Mouse (Mus musculus) liver, embryonic 14.5 days (tissue): ENCODE results near the gene Rgs9bp. TPM values are rescaled to one million over a fixed set of nuclear protein-coding genes. Genes with fewer than 3 reads are reported as not detected.
"Not testable (repeated sequence)": the region's sequence is repeated elsewhere in the genome, so short reads cannot be mapped to it uniquely, and the experiment has no call there.

Experiments
- ATAC-seq: fragments of 200-750 bp; cut with Nextera tagmentation; 2 replicates; pipeline ENCODE4 v1.8.0; 2017; ENCODE audit warnings: moderate number of reproducible peaks, mild to moderate bottlenecking, moderate library complexity; ENCODE audit not compliant: insufficient read depth
- DNase-seq, 3 experiments: peaks; one replicate each; pipeline ENCODE4 v3.0.0-alpha.2; 2012 to 2013; ENCODE audit warnings: low read depth in 3 of 3, low spot score in 3 of 3
- H3K27ac ChIP-seq: fragments of 300-500 bp; sonication (generic); 2 replicates; pipeline ENCODE4 v1.5.1; 2014; ENCODE audit warnings: moderate library complexity, mild to moderate bottlenecking, control low read depth, inconsistent platforms
- H3K27me3 ChIP-seq: fragments of 300-500 bp; sonication (generic); 2 replicates; pipeline ENCODE4 v1.6.1; 2014; ENCODE audit warnings: mild to moderate bottlenecking, low read length, moderate library complexity; ENCODE audit not compliant: control insufficient read depth, insufficient read depth
- H3K36me3 ChIP-seq: fragments of 300-500 bp; sonication (generic); replicated peaks from 2 replicates; pipeline ENCODE4 v1.6.1; 2014; ENCODE audit warnings: low read depth; ENCODE audit not compliant: control insufficient read depth, insufficient read depth
- H3K4me1 ChIP-seq, 2 experiments: fragments of 200-500 bp in 1 of 2; fragments of 300-500 bp in 1 of 2; sonication (generic) in 1 of 2; replicated peaks; 2 replicates each; pipeline ENCODE4 v1.6.1; 2012 to 2014; ENCODE audit warnings: antibody characterized with exemption in 1 of 2, inconsistent platforms in 1 of 2, low read length in 1 of 2; ENCODE audit not compliant: control insufficient read depth in 2 of 2, insufficient read depth in 2 of 2
- H3K4me2 ChIP-seq: fragments of 300-500 bp; sonication (generic); 2 replicates; pipeline ENCODE4 v1.6.1; 2014; ENCODE audit warnings: low read depth, mild to moderate bottlenecking, control low read depth, moderate library complexity
- H3K4me3 ChIP-seq, 2 experiments: fragments of 200-500 bp in 1 of 2; fragments of 300-500 bp in 1 of 2; sonication (generic) in 1 of 2; 2 replicates each; pipeline ENCODE4 v1.5.1; 2012 to 2014; ENCODE audit warnings: low read depth in 2 of 2, low read length in 2 of 2, mild to moderate bottlenecking in 2 of 2, control low read depth in 1 of 2, inconsistent platforms in 1 of 2, moderate library complexity in 1 of 2; ENCODE audit not compliant: insufficient read depth in 1 of 2
- H3K9ac ChIP-seq: fragments of 300-500 bp; sonication (generic); replicated peaks from 2 replicates; pipeline ENCODE4 v1.6.1; 2014; ENCODE audit warnings: mild to moderate bottlenecking, control low read depth, moderate library complexity
- H3K9me3 ChIP-seq: fragments of 300-500 bp; sonication (generic); 2 replicates; pipeline ENCODE4 v1.6.1; 2016; ENCODE audit warnings: low read length, mixed read lengths; ENCODE audit not compliant: control insufficient read depth
- CTCF ChIP-seq: IDR thresholded peaks from 2 replicates; pipeline ENCODE4 v1.5.1; 2016; ENCODE audit warnings: antibody characterized with exemption, low read depth, control low read depth
- EP300 ChIP-seq: IDR thresholded peaks from 2 replicates; pipeline ENCODE4 v1.6.1; 2016; ENCODE audit warnings: antibody characterized with exemption, low read depth
- WGBS: fragments of 180-500 bp; shearing (Covaris S2); extraction: QIAGEN DNeasy Blood & Tissue Kit; methylation state at CpG from one replicate; pipeline ENCODE4 v1.1.7; 2014; ENCODE audit not compliant: insufficient replicate concordance; 5-methylcytosine and 5-hydroxymethylcytosine counted together
- polyA plus RNA-seq, 2 experiments: library from polyadenylated mRNA; depleted of rRNA in 1 of 2; stranded (reverse) in 1 of 2; unstranded in 1 of 2; fragments of >200 nt; fragmentation: Nextera tagmentation in 1 of 2; extraction: Ambion mirVana in 1 of 2; gene quantifications; 2 replicates each; pipeline versions ENCODE4 v1.2.1 to v1.2.3; 2012 to 2014

Rgs9bp gene
- polyA plus RNA-seq, 2 experiments: 0.05 to 0.11 TPM

DNA sequence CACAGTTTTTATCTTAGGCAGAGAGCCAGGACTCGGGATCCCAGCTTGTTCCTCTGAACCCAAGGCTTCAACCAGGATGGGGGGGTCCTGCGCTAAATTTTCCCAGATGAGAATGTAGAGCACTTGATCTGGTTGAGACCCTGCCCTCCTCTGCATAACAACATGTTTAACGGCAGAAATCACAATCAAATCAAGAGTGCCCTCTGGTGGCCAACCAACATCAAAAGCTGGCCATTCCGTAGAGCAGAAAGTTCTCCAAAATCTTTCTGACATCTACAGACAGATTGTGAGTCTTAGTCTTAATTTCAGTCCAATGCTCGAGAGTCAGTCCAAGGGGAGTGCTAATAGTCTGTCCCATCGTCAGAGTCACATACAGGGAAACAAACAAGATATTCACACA is 14.5 kb downstream of the Rgs9bp start:
- TF ChIP-seq CTCF: peak; percentile 60
- not testable (repeated sequence) for H3K27me3 ChIP-seq, H3K4me2 ChIP-seq, H3K9ac ChIP-seq, H3K27ac ChIP-seq, H3K36me3 ChIP-seq, H3K4me3 ChIP-seq, H3K9me3 ChIP-seq, DNase-seq, H3K4me1 ChIP-seq, ATAC-seq
- 15% methylated on average over 6 of the region's 6 CpGs for WGBS

DNA sequence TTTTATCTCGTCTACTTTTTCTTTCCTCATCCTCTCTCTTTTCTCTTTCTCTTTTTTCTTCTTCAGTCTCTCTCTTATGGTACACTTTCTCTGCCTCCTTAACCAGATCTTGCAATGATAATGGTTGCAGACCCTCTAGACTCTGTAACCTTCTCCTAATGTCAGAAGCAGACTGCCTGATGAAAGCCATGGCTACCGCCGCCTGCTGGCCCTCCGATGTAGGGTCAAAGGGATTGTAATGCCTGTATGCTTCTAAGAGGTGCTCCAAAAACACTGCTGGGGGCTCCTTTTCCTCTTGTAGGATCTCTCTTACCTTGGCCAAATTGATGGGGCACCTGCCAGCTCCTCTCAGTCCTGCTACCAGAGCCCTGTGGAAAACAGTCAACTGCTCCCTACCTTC is 15.7 kb downstream of the Rgs9bp start:
- not testable (repeated sequence) for H3K9ac ChIP-seq, ATAC-seq, H3K4me3 ChIP-seq, H3K27ac ChIP-seq, H3K4me1 ChIP-seq, H3K27me3 ChIP-seq, DNase-seq, H3K36me3 ChIP-seq, H3K4me2 ChIP-seq, H3K9me3 ChIP-seq
- whole genome bisulfite sequencing: 61% methylated on average over 4 of the region's 4 CpGs
- peak; percentile 65 for TF ChIP-seq CTCF

DNA sequence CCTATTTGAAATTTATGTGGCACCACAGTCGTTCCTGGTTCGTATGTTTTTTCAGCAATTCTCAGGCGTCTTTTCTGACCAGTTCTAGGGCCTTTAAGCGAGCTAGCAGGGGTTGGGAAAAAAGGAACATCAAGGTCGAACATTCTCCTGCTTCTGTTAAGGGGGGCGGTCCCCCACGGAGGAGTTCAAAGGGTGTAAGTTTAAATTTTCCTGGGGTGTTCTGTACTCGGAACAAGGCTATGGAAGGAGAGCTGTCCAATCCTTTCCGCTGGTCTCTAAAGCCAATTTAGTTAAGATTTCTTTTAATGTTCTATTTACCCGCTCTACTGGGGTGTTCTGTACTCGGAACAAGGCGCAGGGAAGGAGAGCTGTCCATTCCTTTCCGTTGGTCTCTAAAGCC is 19.4 kb downstream of the Rgs9bp start:
- WGBS: 76% methylated on average over 13 of the region's 13 CpGs

DNA sequence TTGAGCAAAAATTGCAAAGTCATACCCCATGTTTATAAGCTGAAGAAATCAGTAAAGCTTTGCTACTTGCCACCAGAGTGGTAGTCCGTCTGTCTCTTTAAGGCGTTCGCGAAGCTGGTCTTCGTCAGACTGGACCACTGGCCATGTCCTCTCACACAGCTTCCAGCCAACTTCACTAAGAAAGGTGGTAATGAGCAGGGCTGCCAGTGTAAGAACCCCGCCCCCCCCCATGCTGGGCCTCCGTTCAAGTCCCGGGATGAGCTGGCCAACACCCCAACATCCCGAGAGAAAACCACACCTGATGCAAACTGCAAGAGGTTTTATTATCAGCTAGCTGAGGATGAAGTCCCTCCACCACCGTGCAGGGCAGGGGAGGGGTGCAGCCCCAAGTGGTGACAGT is 20.5 kb downstream of the Rgs9bp start:
- peaks cover 22 to 30% of the 10 kb centered on the region in 2 experiments for H3K4me1 ChIP-seq
- H3K36me3 ChIP-seq, H3K4me3 ChIP-seq, H3K9ac ChIP-seq, H3K27me3 ChIP-seq, H3K4me2 ChIP-seq, H3K9me3 ChIP-seq, DNase-seq, H3K27ac ChIP-seq, ATAC-seq: not testable (repeated sequence)
- WGBS: 70% methylated on average over 10 of the region's 10 CpGs

More for the DNA sequence above, 19.4 kb downstream of the Rgs9bp start:
- DNase-seq, H3K36me3 ChIP-seq, H3K9me3 ChIP-seq, H3K4me2 ChIP-seq, H3K27ac ChIP-seq, ATAC-seq, H3K27me3 ChIP-seq, H3K4me3 ChIP-seq, H3K9ac ChIP-seq: not testable (repeated sequence)
- peaks cover 12 to 19% of the 10 kb centered on the region in 2 experiments for H3K4me1 ChIP-seq

DNA sequence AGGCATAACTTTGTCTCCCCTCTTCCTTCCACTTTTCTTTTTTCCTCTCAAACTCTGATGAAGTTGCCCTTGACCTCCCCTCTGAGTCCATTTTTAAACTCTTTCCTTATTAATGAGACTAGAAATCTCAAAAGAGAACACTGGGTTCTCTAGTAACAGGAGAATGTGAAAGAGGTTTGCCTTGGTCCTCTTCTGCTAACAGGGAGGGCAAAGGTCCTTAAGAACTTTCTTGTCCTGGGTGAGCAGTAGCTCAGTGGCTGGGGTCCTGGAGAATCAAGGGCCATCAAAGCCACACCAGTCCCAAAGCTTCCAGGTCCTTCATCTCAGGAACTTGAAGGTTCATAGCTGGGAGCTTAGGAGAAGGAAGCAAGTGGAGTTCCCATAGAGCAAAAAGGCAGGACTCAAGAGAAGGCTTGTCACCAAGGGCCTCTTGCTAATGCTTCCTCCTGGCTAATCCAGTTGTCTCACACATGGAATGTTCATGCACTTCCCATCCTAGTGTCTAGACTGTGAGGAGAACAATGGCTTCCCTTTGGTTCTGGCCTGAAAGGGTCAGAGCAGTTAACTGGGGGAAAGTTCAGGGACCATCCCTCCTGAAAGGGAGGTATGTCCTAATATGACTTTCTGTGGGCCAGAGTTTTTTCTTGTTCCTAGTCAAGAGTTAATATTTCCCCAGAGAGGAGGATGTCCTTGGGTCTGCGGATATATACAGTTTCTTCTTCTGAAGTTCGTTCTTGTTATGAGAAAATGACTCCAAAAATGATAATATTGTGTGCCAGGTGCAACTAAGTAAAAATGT is 21.1 kb downstream of the Rgs9bp start:
- DNase-seq: no peak

More for the DNA sequence above, 21.1 kb downstream of the Rgs9bp start:
- no peak overlapping the region for H3K4me3 ChIP-seq
- no peaks in the 10 kb centered on the region for H3K9me3 ChIP-seq
- TF ChIP-seq EP300 (no peak), CTCF (no peak)
- no peak overlapping the region for H3K9ac ChIP-seq
- H3K27me3 ChIP-seq: no peaks in the 10 kb centered on the region
- no peak for ATAC-seq
- no peak overlapping the region for H3K27ac ChIP-seq
- WGBS: 74% methylated on average over 2 of the region's 2 CpGs
- no peaks in the 10 kb centered on the region for H3K36me3 ChIP-seq
- peaks cover 26 to 35% of the 10 kb centered on the region in 2 experiments for H3K4me1 ChIP-seq
- no peak overlapping the region for H3K4me2 ChIP-seq
